Mouse (Mus musculus) thymus, postnatal 4 days (tissue): Measurements from ENCODE around the gene Bcl2.

Experiments used
- DNase-seq: peaks from one replicate; pipeline ENCODE4 v3.0.0; 2021

The Bcl2 gene

DNA sequence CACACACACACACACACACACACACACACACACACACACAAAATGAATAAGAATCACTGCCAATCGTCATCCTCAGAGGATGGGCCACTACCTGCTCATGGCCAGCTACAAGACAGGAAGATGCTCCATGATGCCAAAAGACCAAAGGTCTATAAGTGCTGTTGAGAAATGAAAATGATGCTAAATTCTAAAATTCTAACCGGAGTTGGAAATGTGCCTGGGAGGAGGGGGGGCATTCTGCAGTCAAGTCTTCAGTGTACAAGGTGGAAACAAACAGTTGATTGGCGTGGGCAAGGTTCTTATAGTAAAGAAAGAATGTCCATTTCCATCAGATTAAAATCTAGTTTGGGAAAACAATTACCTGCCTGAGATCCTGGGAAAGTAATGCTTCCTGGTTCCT is 131.3 kb downstream of the Bcl2 start:
- no peak for DNase-seq

DNA sequence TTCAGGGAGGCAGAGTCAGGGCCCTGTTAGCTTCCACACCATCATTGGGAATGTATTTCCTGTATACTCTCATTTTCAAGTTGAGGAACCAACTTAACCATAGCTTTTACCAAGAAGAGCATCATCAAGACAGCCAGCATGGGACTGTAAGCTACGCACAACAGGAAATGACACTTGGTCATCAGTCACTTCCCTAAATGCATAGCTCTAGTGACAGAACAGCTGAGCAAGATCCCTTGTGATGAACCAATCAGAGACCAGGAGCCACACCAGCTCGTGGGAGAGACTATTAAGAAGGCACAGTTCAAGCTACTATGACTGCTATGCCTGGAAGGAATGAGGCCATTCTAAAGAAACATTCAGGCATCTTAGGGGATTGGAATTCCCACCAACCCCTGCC is 132.3 kb downstream of the Bcl2 start:
- no peak for DNase-seq

DNA sequence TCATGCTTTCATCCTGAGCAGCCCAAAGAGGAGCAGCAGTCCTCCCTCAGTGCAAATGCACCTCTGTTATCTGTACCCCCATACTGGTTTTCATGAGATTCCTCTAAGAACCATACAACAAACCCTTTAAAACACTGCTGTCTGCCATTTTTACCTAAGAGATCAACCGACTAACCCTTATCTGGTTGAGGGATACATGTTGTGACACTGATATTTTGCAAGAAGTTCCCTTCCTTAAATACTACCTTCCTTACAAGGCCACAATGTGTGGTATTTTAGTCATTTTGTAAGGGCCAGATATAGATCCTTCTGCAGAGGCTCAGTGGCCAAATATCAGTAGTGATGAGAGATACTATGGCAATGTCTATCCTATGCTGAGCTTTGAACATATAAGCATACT is 134.3 kb downstream of the Bcl2 start:
- no peak for DNase-seq

DNA sequence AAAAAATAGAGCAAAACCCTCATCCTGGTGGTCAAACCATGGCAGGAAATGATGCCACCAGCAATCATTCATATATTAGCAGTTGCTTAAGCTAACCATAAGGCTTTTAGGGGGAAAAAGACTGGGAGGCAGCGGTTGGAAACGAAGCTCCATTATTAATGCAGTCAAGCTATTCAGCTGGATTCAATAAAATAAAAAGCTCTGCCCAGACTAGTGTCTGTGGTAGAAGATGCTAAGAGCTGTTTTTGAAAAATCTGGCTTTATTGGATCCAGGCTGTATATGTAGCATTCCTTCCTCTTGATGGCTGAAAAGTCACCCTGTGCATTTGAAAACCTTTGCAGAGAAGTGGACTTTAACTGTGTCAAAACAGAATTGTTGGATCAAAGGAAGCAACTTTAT is 141.6 kb downstream of the Bcl2 start:
- no peak for DNase-seq

DNA sequence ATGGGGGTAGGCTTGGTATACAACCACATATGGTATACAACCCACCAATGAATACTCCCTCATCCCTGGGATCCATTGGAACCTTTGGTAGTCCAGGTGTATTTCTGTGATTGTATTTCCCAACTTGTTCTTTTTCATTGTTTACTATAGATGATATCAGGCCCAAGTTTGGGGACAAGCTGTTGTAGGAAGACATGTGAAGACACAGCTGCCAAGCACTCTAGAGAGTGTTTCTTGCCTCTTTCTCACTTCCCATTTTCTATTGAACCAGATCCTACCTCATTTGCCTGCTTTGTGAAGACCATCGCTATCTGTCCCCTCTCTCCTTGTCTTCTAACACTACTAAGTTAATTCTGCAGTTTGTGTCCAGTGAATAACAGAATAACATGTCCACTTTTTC is 143.2 kb downstream of the Bcl2 start:
- DNase-seq = no peak

DNA sequence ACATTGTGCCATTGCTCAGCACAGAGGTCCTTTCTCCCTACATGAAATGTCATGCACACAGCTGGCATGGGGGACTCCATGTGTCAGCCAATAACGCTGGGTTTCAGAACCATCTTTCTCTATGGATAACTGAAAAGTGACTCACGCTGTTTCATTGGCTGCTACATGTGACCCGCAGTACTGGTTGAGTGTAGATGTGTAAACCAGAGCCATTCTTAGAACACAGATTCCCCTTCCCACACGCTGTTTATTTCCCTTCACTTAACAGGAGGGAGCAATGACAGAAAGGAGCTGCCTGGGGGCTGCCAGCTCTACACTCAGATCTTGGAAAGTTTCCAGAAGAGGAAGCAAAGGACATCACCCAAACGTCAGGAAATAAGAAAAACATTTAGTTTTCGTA is 143.7 kb downstream of the Bcl2 start:
- no peak for DNase-seq

DNA sequence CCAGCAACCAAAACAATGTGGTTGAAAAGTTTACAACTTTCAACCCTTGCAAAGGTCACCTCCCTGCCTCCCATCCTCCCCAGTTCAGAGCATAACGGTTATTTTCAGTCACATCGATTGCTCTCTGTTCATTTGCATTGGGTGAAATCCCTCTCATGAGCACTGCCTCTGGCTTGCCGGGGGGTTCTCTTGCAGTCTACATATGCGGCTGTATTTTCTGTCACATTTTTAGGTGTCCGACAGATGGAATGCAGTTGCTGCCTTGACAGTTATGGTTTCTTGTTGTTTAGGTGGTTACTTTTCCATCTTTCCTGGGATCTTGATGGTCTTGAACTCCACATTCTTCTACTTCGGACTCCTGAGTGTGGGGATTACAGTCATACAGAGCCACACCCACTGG is 144.4 kb downstream of the Bcl2 start:
- DNase-seq = no peak

DNA sequence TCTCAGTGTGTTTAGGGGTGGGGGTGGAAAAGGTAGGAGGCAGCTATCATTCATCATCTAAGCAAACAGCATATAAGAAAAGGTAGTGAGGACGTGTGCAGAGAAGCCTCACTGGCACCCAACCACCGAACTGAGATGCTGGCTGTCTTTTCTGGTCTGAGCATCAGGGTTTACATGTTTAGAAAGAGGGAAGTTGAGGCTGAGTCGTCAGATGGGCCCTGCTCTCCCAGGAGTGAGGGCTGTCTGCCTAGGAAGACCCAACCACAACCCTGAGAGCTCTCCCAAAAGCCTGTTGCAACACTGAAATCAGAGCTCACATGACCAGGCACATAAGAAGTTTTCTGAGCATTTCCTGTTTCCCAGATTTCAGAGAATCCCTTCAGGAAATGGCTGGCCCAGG is 145.2 kb downstream of the Bcl2 start:
- DNase-seq = no peak

DNA sequence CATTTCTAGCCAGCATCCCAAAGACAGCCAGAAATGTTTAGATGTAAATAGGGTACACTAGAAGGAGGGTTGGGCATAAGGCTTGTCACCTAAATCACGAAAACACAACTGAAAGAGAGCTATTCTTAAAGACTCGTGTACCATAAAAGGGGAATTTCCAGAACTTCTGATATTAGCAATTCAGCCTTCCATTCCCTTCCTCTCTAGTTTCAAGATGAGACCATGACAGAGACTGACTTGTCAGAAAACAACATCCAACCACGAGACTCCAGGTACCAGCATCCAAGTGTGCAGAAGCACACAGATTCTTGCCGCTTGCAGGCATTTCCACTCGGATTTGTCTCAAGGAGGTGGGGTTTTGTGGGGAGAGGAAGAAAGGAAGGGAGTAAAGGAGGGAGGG is 146.6 kb downstream of the Bcl2 start:
- no peak for DNase-seq

DNA sequence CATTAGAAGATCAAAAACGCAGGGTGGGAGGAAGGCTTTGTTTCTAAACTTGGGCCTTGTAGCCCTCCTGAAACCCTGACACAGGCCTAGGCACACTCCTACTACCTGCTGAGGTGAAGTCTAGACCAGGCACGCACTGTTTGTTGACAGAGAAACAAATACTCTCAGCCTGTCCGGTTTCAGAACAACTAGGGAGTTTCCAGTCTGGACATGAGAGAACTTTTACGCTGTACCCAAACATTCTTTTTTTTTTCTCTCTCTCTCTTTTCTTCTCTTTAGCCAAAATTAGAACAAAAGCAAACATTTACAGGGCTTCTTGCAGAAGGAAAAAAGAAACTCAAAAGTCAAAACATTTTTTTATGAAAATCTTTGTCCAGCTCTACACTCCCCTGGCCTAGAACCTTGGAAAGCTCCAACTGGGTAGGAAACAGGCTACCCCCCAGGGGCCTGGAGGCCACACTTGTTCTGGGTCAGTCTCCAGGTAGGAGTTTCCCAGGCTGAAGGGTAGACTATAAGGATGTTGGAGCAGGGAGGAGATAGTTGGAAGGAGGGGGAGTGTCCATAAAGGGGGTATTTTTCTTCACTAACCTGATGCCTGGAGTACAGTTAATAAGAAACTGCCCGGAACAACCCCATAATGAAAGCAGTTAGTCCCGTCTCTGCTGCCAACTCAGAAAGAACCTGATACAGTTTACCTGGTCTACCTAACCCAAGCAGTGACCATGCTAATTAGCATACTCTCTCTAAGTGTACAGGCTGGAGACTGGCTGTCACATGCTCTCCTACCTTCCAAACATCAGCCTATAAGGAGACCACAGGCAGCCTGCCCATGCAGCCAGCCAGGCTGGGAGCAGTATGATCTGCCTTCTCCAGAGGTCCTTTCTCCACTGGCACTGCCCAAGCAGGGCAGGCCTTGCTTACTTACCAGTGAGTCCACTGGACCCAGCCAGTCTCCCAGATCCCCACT is 147.7 kb downstream of the Bcl2 start:
- DNase-seq = no peak

DNA sequence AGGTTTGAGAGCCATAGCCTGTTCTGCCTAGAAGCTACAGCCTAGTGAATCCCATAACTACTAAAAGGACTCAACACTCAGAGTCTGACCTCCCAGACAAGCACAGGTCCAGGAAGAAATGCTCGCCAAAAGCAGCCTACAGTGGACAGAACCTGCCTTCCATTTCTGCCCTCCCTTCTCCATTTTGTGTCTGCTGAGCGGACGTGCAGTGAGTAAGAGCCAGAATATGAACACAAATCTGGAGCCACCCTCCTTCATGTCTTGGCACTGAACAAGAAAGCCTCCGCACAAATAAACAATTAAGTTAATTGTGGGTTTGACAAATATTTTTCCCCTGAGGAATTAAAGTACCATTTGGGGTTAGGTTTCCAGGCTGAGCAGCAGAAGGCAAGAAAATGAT is 148.8 kb downstream of the Bcl2 start:
- DNase-seq = no peak

DNA sequence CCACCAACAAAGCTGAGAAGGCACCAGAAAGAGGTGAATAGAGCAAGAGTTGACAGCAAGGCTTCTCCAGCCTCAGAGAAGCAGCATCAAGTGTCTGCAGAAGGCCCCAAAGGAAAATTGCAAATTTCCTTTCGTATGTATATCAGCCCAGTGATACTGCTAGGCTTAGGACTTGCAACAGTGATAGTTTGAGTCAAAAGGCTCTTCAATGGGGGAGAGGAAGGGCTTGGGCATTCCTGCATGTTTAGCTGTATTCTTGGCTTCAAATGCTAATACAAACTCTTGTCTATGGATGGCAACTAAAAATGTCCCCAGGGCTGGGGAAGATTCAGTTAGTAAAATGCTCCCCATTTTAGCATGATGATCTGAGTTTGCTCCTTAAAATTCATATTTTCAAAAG is 149.6 kb downstream of the Bcl2 start:
- DNase-seq = no peak

DNA sequence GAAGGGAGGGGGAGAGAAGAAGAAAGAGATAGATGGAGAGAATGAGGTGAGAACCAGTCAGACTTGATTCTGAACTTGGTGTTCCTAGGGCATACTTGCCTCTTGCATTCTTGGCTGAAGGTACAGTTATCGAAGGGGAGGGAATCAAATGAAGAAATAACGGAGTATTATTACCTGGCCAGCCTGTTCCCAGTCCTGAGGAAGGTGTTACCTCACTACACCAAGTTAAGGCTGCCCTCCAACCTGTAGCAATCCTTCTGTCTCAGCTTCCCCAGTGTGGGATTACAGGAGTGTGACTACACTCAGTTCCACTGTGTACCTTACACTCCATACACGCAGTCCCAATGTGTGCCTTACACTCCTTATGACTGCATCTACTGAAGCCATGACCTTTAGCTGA is 151.3 kb downstream of the Bcl2 start:
- DNase-seq = no peak

DNA sequence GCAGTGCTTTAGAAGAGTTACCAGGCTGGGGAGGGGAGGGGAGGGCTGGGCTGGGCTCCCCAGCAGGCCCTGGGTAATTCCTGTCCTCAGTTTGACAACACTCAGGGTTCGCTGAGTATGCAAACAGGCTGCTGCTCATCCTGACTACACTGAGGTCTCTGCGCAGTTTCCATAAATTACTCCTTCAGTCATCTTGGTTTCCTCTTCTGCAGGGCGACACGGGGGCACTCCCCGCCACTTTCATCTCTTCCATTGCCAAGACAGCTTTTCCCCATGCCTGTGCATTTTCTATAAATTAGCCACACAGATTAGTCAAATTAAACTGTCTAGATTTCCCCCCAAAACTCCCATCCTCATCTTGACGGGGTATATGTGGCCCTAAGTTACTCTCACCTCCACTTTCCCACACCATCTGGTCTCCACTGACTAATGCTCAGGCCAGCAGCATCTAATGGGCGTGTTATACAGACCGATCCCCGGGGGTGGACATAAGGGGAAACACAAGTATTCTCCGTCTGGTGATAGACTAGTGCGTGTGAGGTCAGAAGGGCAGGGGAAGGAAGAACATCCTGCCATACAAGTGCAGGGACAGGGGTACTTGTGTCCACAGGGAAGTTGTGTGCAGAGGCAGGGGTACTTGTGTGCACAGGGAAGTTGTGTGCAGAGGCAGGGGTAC is 152.9 kb downstream of the Bcl2 start:
- DNase-seq = no peak

DNA sequence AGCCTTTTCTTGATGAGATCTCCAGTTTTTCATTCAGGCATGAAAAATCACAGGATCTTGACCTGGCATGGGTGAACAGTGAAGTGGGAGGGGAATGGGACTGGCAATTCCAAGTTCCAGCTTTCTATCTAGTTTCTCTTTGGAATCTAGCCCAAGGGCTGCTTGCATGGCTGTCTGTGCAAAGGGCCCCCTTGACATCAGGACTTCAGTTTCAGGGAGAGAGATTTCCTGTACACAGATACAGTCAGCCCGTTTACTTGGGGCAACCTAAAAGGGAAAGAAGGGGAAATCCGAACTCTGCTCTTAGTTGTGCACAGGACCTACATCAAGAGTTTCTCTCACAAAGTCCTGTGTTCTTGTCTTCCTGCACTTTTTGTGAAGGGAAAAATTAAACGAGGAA is 154.0 kb downstream of the Bcl2 start:
- no peak for DNase-seq

DNA sequence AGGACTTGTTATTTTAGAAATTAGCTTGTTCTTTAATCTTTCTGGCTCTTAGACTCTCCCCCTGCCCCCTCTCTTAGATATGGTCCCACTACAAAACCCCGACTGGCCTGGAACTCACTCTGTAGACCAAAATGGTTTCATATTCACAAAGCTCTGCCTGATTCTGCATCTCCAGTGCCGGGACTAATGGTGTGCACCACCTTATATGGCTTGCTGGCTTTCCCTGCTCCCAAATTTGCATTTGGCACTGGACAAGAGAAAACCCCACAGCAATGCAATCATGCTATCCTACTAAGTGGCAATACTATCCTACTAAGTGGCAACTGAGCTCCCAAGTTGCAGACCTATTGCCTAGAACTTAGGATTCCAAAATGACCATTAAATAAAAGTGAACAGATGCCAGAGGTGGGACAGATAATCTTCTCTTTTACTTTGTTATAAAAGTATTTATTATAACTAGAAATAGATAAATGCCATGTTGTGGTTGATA is 154.9 kb downstream of the Bcl2 start:
- DNase-seq = no peak

DNA sequence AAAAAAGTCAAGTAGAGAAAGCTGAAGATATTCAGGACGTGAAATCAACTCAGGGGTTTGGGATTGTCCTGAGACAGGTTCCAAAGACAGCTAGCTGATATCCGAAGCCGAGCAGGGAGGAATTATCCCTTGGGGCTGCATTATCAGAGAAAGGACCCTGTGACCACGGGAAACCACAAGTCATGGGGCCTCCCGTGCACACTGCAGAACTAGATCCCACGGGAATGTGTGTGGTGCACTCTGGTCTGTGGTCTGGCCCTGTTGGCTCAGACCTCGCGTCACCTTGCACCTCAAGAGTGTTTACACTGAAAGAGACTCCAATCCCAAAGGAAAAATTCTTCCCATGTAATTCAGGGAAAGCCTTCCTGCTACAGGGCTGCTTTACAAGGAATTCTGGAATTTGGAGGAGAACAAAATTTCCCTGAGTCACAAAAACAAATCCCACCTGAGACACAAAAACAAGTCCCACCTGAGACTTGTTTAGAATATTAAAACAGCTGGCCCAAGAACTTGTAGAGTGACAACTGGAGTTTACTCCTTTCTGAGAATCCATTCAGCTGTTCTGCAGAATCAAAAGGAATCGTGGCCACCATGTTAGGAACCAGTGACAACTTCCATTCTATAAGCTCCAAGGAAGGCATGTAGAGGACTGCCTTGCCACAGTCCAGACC is 158.4 kb downstream of the Bcl2 start:
- DNase-seq = no peak

DNA sequence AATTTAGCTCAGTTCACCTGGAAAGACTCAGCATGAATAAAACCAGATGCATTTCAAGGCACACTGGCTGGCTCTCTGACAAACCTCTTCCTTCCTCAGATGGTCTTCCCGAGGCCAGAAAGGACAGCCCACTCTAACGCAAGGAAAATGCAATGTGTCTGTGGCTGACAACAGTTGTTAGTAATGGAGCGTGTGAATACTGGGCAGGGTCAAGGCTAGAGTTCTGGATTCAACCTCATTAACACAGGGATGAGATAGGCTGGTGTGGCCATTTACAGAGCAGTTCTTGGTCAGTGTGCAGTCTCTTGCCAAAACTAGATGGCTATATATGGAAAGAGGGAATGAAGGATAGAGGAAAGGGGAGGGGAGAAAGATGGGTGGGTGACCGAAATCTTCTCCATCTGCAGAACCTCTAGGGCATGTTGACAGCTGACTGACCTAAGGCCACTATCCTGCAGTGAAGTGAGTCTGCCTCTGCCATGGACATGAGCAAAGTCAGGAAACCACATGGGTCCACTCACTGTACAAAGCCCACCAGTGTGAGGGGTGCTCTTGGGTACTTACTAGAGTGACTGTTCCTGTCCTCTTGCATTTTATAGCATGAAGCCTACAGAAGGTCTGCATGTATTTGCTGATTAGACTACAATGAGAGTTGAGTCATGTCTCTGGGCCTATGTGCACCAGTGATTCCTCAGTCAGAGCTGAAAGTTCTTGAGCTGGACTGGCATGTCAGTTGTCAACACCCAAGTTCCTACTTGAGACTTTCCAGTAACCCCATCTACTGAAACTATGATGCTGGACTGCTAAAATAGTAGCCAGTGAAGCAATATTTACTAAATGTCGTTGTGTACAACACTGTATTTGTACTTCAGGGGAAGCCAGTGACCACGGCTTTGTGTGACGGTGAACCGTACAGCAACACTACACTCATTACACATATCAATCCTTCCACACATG is 159.9 kb downstream of the Bcl2 start:
- DNase-seq = no peak

DNA sequence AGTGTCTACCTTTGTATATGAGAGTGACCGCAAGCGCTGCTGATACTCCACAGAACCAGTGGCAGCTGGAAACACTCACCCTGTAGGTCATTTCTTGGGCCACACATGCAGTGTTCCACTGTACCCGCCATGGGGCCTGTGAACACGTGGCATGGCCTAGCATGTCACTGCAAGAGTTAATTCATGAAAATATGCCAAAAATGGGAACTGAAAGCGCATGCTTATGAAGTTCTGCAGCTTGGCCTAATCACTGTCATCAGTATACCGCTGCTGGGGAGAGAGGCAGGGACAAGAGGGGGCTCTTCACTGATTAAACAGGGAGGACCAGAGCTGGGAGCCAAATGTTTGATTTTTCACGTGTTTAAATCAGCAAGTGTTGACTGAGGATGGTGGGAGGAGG is 161.2 kb downstream of the Bcl2 start:
- DNase-seq = no peak

DNA sequence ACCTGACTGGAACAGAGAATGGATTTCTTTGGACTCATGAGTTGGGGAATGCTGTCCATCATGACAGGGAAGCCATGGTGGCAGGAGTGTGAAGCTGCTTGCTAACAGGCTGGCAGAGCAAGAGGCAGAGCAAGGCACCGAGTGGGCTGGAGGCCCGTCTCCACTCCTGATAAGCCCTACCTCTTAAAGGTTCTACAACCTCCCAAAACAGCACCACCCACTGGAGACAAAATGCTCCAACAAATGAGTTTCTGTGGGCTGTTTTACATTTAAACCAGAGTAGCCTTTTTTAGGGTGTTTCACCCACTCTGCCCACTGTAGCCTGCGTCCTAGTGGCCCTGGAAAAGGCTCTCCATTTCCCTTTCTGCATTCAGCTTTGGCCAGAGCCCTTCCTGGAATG is 163.5 kb downstream of the Bcl2 start:
- DNase-seq = peak; percentile 54

DNA sequence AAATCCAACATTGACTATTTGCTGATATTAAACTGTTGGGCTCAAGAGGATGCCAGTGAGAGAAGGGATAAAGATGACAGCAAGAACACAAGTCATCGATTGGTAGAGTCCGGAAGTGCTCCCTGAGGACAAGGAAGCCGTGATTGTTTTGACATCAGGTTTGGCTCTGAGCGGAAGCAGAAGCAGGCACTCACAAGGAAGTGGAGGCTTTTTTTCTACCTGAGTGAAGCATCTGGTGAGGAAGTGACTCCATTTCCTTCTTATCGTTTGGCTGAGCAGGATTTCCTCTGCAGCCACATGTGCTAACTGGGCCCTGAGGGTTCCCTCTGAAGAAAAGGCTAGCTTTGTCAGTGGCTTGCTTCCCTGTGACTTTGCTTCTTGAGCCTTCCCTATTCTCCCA is 165.0 kb downstream of the Bcl2 start:
- DNase-seq = peak; percentile 28

DNA sequence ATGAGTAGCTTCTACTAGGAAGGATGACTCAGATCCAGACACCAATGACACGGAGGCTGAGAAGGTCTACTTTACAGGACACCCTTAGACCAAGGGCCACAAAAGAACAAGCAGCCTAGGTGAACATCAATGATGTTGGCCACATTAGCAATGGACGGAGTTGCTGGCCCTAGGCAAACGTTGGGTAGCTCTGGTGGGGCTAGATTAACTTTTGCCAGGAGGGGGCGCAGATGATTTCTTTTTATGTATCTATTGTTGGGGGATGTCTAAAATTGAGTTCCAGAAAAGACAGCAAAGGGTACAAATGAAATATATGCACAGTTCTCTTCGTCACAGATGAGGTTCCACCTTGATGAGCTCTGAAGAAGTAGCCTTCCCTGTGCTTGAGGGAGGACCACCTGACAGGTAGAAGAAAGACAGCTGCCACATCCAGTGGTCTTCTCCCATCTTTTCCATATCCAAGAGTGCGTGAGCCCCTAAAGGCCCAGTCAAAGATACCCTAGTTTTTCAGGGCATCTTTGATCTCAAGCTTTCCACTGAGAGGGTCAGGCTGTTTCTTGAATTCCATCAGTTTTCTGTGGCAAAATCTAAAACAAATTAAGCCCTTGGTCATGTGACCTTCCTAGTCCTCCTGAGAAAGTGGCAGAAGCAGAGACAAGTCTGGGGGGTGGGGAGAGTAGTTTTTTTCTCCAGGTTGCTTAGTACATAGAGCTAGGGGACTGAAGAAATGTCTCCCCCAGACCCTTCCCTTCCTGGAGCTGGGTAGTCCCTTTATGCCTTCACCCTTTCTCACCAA is 169.1 kb downstream of the Bcl2 start:
- DNase-seq = peak; percentile 82
